ENCODE assay signal across 24 mouse cellular contexts in the genomic region with DNA sequence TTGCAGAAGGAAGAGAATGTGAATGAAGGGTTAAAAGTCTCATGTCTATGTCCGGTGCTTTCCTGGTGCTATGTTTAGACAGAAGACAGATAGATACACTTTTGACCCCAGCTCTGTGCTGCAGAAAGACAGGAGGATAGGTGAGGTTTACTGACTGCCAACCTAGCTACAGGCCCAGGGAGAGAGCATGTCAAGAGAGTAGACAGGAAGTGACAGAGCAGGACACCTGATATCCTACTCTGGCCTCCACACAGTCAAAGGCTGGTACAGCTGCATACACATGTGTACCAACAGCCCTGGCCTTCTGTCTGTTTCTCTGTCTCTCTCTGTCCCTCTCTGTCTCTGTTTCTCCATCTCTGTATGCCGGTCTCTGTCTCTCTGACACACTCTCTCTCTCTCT. TPM values are rescaled to one million over a fixed set of nuclear protein-coding genes. Genes with fewer than 3 reads are reported as not detected.
A peak's percentile ranks its signal among the peaks of the same experiment; 100 is the strongest.
DNase-seq lines count a peak whose midpoint lies in the region; ATAC-seq and TF ChIP-seq lines count a peak whose summit lies in the region.
"Had no signal": no experiment of that assay in that cellular context is flagged by ENCODE, and none has a peak within 500 bp of the region (broad histone marks: within the 10 kb centered on the region; RNA-seq: fewer than 3 reads in every experiment).

No protein-coding gene starts in this region.

- H3K27me3 ChIP-seq in heart, embryonic 12.5 days (replicated peaks): no peaks in the 10 kb centered on the region
- H3K27me3 ChIP-seq in heart, adult 2 months (ENCODE audit: control insufficient read depth, insufficient read depth, low read length): no peaks in the 10 kb centered on the region
- no peaks in the 10 kb centered on the region for H3K27me3 ChIP-seq in kidney, embryonic 16.5 days (ENCODE audit: insufficient read depth, low read length)
- no peaks in the 10 kb centered on the region for H3K27me3 ChIP-seq in liver, embryonic 14.5 days (ENCODE audit: control insufficient read depth, insufficient read depth, low read length)
- H3K27me3 ChIP-seq in hindbrain, embryonic 10.5 days (ENCODE audit: insufficient read depth, poor library complexity, severe bottlenecking): no peaks in the 10 kb centered on the region
- H3K27me3 ChIP-seq: embryonic facial prominence, embryonic 12.5 days; forebrain, embryonic 13.5 days had no signal

- TF ChIP-seq CTCF in heart, adult 2 months (IDR thresholded peaks at IDR 0.05): no peak
- TF ChIP-seq CTCF in liver, embryonic 14.5 days (IDR thresholded peaks at IDR 0.05; ENCODE audit: low read depth): no peak

- TF ChIP-seq EP300 in heart, adult 2 months (IDR thresholded peaks at IDR 0.05; ENCODE audit: insufficient read depth, low read depth, low read length): no peak
- TF ChIP-seq EP300 in liver, embryonic 14.5 days (IDR thresholded peaks at IDR 0.05; ENCODE audit: low read depth): no peak

- H3K4me2 ChIP-seq in heart, embryonic 12.5 days: peak overlapping the region; percentile 32; the same call in 1 of the 2 replicates
- H3K4me2 ChIP-seq in kidney, embryonic 16.5 days (replicated peaks; ENCODE audit: low read depth, low read length): no peak overlapping the region
- H3K4me2 ChIP-seq in liver, embryonic 14.5 days (ENCODE audit: low read depth): no peak overlapping the region
- H3K4me2 ChIP-seq: embryonic facial prominence, embryonic 12.5 days; forebrain, embryonic 13.5 days had no signal

- H3K9ac ChIP-seq in heart, embryonic 12.5 days: no peak overlapping the region
- no peak overlapping the region for H3K9ac ChIP-seq in heart, adult 2 months (ENCODE audit: low read depth, low read length)
- H3K9ac ChIP-seq in kidney, embryonic 16.5 days (replicated peaks; ENCODE audit: low read length): no peak overlapping the region
- H3K9ac ChIP-seq in liver, embryonic 14.5 days (replicated peaks): no peak overlapping the region
- H3K9ac ChIP-seq: embryonic facial prominence, embryonic 12.5 days; forebrain, embryonic 13.5 days had no signal

- no peaks in the 10 kb centered on the region for H3K79me2 ChIP-seq in heart, adult 2 months (replicated peaks; ENCODE audit: control insufficient read depth, insufficient read depth, low read length)

- DNase-seq in heart, adult 2 months: no peak
- DNase-seq in kidney, adult 9 months: no peak
- DNase-seq in B cell, adult 2 months: peak; percentile 11 to 23
- DNase-seq in liver, embryonic 14.5 days (ENCODE audit: low read depth in 3 of 3, low spot score in 3 of 3): no peak
- DNase-seq in adrenal gland, postnatal 36 days: no peak
- DNase-seq in hindbrain, embryonic 10.5 days (ENCODE audit: low spot score): no peak
- DNase-seq: adrenal gland, postnatal 10 days; cerebellum, adult 9-11 months; gastrocnemius, postnatal 14 days; kidney, adult 2 months; kidney, postnatal 4 days; layer of hippocampus, adult 9-11 months; left cerebral cortex, postnatal 4 days; lung, postnatal 10 days; retina, postnatal 1 day; thymus, postnatal 14 days had no signal

- intact Hi-C loops in heart, adult 2 months (cut with DNase I): no loop called here

- peak; percentile 58; the same call in 1 of the 2 replicates for ATAC-seq in heart, embryonic 12.5 days (ENCODE audit: insufficient number of reproducible peaks, low FRiP score)
- 0 out of 2 replicates have a peak, but pooled peaks have one; percentile 41 for ATAC-seq in kidney, embryonic 16.5 days (ENCODE audit: low FRiP score, low TSS enrichment)
- ATAC-seq in liver, embryonic 14.5 days (ENCODE audit: insufficient read depth): peak; percentile 50
- ATAC-seq: activated CD4-positive, CD25-positive, alpha-beta regulatory T cell, adult 4 months; forebrain, embryonic 13.5 days had no signal

- H3K4me3 ChIP-seq in heart, embryonic 12.5 days: no peak overlapping the region
- H3K4me3 ChIP-seq in heart, adult 2 months: no peak overlapping the region
- H3K4me3 ChIP-seq in kidney, embryonic 16.5 days (ENCODE audit: low read length): no peak overlapping the region
- no peak overlapping the region for H3K4me3 ChIP-seq in liver, embryonic 14.5 days (ENCODE audit: insufficient read depth in 1 of 2, low read depth in 2 of 2, low read length in 2 of 2)
- H3K4me3 ChIP-seq in hindbrain, embryonic 10.5 days: no peak overlapping the region
- H3K4me3 ChIP-seq: embryonic facial prominence, embryonic 12.5 days; erythroblast, embryonic 14.5 days; forebrain, embryonic 13.5 days; left cerebral cortex, adult 2 months had no signal

- TF ChIP-seq POLR2A in heart, adult 2 months (IDR thresholded peaks at IDR 0.05; ENCODE audit: insufficient read depth, low read depth, low read length): no peak

- H3K9me3 ChIP-seq in heart, embryonic 12.5 days (replicated peaks): no peaks in the 10 kb centered on the region
- H3K9me3 ChIP-seq in kidney, embryonic 16.5 days (ENCODE audit: low read length): peaks cover 3% of the 10 kb centered on the region; the same call in 1 of the 2 replicates
- no peaks in the 10 kb centered on the region for H3K9me3 ChIP-seq in liver, embryonic 14.5 days (ENCODE audit: control insufficient read depth, low read length)
- H3K9me3 ChIP-seq in hindbrain, embryonic 10.5 days: no peaks in the 10 kb centered on the region
- H3K9me3 ChIP-seq: embryonic facial prominence, embryonic 12.5 days; forebrain, embryonic 13.5 days had no signal

- peaks cover 2% of the 10 kb centered on the region; the same call in 1 of the 2 replicates for H3K36me3 ChIP-seq in heart, embryonic 12.5 days
- no peaks in the 10 kb centered on the region for H3K36me3 ChIP-seq in heart, adult 2 months (ENCODE audit: control insufficient read depth, insufficient read depth, low read length)
- no peaks in the 10 kb centered on the region for H3K36me3 ChIP-seq in kidney, embryonic 16.5 days (ENCODE audit: insufficient read depth, low read length)
- no peaks in the 10 kb centered on the region for H3K36me3 ChIP-seq in liver, embryonic 14.5 days (replicated peaks; ENCODE audit: control insufficient read depth, insufficient read depth, low read depth)
- H3K36me3 ChIP-seq in hindbrain, embryonic 10.5 days: no peaks in the 10 kb centered on the region
- H3K36me3 ChIP-seq: embryonic facial prominence, embryonic 12.5 days had no signal

- WGBS in heart, embryonic 12.5 days: 30% methylated on average over 2 of the region's 2 CpGs
- WGBS in heart, adult 2 months: 51% methylated on average over 2 of the region's 2 CpGs
- WGBS in kidney, embryonic 16.5 days: 48% methylated on average over 2 of the region's 2 CpGs
- 39% methylated on average over 2 of the region's 2 CpGs for WGBS in liver, embryonic 14.5 days (ENCODE audit: insufficient replicate concordance)
- 85% methylated on average over 2 of the region's 2 CpGs for WGBS in hindbrain, embryonic 10.5 days

- peaks cover 24% of the 10 kb centered on the region for H3K4me1 ChIP-seq in heart, embryonic 12.5 days (replicated peaks)
- peaks cover 5% of the 10 kb centered on the region for H3K4me1 ChIP-seq in heart, adult 2 months (ENCODE audit: control insufficient read depth, insufficient read depth, low read length)
- H3K4me1 ChIP-seq in kidney, embryonic 16.5 days (ENCODE audit: insufficient read depth, low read length): peaks cover 23% of the 10 kb centered on the region
- H3K4me1 ChIP-seq in liver, embryonic 14.5 days (replicated peaks; ENCODE audit: control insufficient read depth in 2 of 2, insufficient read depth in 2 of 2, low read length in 1 of 2): peaks cover 0 to 17% of the 10 kb centered on the region in 2 experiments; a peak in 3 of 4 replicates
- no peaks in the 10 kb centered on the region for H3K4me1 ChIP-seq in hindbrain, embryonic 10.5 days (replicated peaks)
- H3K4me1 ChIP-seq: forebrain, embryonic 13.5 days had no signal

- peak overlapping the region; percentile 74 for H3K27ac ChIP-seq in heart, embryonic 12.5 days (ENCODE audit: poor library complexity, severe bottlenecking)
- no peak overlapping the region for H3K27ac ChIP-seq in heart, adult 2 months
- no peak overlapping the region for H3K27ac ChIP-seq in kidney, embryonic 16.5 days (ENCODE audit: low read length)
- no peak overlapping the region for H3K27ac ChIP-seq in liver, embryonic 14.5 days
- no peak overlapping the region for H3K27ac ChIP-seq in hindbrain, embryonic 10.5 days
- H3K27ac ChIP-seq: embryonic facial prominence, embryonic 12.5 days; forebrain, embryonic 13.5 days; left cerebral cortex, adult 2 months; stomach, postnatal 0 days had no signal

RNA-seq across cellular contexts. Expression of gene Zcchc2, which starts 16.2 kb away (rescaled TPM):
- polyA plus RNA-seq in heart, embryonic 12.5 days (2016; fragmentation: Nextera tagmentation; extraction: Ambion mirVana): 2.0 and 2.3 TPM in 2 replicates
- 1 to 10 TPM; 6.6 to 9.8 TPM for total RNA-seq in heart, adult 2 months (2021)
- polyA plus RNA-seq in heart, adult 2 months (2012; rRNA removed): 8.3 and 10.6 TPM in 2 replicates
- 3.0 and 3.8 TPM in 2 replicates for polyA plus RNA-seq in kidney, embryonic 16.5 days (2015; fragmentation: Nextera tagmentation; extraction: Ambion mirVana)
- 4.3 and 4.9 TPM in 2 replicates for polyA plus RNA-seq in liver, embryonic 14.5 days (2012; rRNA removed)
- 1.0 and 1.4 TPM in 2 replicates for polyA plus RNA-seq in liver, embryonic 14.5 days (2014; fragmentation: Nextera tagmentation; extraction: Ambion mirVana)
- 10 to 100 TPM; 15.6 to 17.8 TPM for total RNA-seq in adrenal gland, postnatal 36 days (2021)
- polyA plus RNA-seq in hindbrain, embryonic 10.5 days (2016; fragmentation: Nextera tagmentation; extraction: Ambion mirVana): 1.4 and 1.9 TPM in 2 replicates

Comparison
In these comparisons a context has a peak if more than half of its experiments do, and no peak if none do; other contexts are left out.
1. DNase-seq: peak in B cell, adult 2 months (2 of 2); none in heart, adult 2 months (0 of 2), kidney, adult 9 months (single experiment), liver, embryonic 14.5 days (0 of 3), adrenal gland, postnatal 36 days (0 of 2) and hindbrain, embryonic 10.5 days (single experiment).
2. Peak in every context shown above with its lines, with median percentiles within 50 percentile points of each other: ATAC-seq.